Mouse (Mus musculus) erythroblast, embryonic 14.5 days (primary cell): Measurements from ENCODE around the gene Sertad1. TPM values are rescaled to one million over a fixed set of nuclear protein-coding genes. Genes with fewer than 3 reads are reported as not detected.
A peak's percentile ranks its signal among the peaks of the same experiment; 100 is the strongest.

Source experiments
- H3K27me3 ChIP-seq: 2 replicates; pipeline ENCODE4 v1.6.1; 2012; ENCODE audit warnings: inconsistent platforms; ENCODE audit not compliant: control insufficient read depth
- H3K36me3 ChIP-seq: 2 replicates; pipeline ENCODE4 v1.6.1; 2012; ENCODE audit warnings: mild to moderate bottlenecking, inconsistent platforms; ENCODE audit not compliant: control insufficient read depth
- H3K4me1 ChIP-seq: 2 replicates; pipeline ENCODE4 v1.6.1; 2012; ENCODE audit warnings: inconsistent platforms; ENCODE audit not compliant: control insufficient read depth
- H3K4me3 ChIP-seq: replicated peaks from 2 replicates; pipeline ENCODE3; 2012; ENCODE audit warnings: moderate library complexity, mild to moderate bottlenecking, inconsistent platforms
- H3K9me3 ChIP-seq: 2 replicates; pipeline ENCODE4 v1.6.1; 2012; ENCODE audit warnings: low read length, inconsistent platforms, mixed read lengths; ENCODE audit not compliant: control insufficient read depth
- GATA1 ChIP-seq: IDR thresholded peaks from 2 replicates; pipeline ENCODE4 v1.6.1; 2012; ENCODE audit warnings: low read length, inconsistent platforms, mixed read lengths
- TAL1 ChIP-seq: IDR thresholded peaks from 3 replicates; pipeline ENCODE4 v1.6.1; 2012; ENCODE audit warnings: low read length, inconsistent platforms, mixed read lengths
- polyA plus RNA-seq: library from polyadenylated mRNA; stranded (reverse); fragments of >175 nt; gene quantifications from 2 replicates; pipeline ENCODE4 v1.2.3, GENCODE M21; 2012

Gene Sertad1
- polyA plus RNA-seq, 1 experiment = 17.9 TPM

DNA sequence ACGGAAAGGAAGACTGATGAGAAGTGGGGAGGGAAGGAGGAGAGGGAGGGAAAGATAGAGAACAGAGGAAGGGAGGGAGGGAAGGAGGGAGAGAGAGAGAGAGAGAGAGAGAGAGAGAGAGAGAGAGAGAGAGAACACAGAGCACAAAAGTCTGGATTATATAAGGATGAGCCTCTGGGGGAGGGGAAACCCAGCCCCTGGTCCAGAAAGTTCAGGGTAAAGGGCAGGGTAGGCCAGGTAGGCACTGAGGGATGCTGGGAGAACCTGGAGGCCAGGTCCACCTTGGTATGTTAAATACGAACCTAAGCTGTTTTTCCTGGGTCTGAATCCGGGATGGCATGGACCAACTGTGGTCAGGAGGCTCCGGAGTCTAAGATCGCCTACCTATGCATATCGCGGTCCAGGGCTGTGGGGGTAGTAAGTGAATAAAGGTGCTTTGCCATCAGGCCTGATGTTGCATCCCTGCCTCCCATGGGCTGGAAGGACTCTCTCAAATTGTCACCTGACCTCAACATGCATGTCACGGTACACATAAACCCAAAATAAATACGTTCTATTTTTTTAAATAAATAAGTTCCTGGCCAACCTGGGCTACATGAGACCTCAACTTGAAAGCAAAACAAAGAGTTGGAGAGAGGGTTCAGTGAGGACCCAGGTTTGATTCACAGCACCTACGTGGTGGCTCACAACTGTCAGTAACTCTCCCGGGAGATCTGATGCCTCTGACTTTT lies 15.2 kb upstream of the Sertad1 start:
- H3K9me3 ChIP-seq = no peaks in the 10 kb centered on the region
- peaks cover 41% of the 10 kb centered on the region for H3K36me3 ChIP-seq
- TF ChIP-seq TAL1 = no peak
- no peak for TF ChIP-seq GATA1
- H3K4me1 ChIP-seq = peaks cover 48% of the 10 kb centered on the region
- H3K27me3 ChIP-seq = no peaks in the 10 kb centered on the region
- H3K4me3 ChIP-seq = peak overlapping the region; percentile 79

DNA sequence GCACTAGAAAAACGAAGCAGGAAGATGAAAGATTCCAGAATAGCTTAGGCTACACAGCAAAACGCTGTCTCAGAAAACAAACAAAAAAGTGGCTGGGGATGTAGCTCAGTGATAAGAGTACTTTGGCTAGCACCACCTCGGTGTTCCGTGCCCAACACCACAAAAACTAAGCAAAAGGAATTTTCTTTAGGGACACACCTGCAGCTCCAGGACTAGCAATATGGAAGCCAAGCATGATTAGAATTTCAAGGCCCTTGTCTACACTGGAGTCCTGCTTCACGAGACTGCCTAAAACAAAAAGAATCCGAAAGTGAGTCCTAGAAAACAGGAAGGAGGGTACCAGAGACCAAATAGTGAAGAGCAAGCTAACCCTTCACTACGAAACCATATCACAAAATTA lies 14.1 kb upstream of the Sertad1 start:
- Histone ChIP-seq H3K36me3 (peaks cover 41% of the 10 kb centered on the region), H3K9me3 (no peaks in the 10 kb centered on the region), H3K4me3 (peak overlapping the region; percentile 79), H3K4me1 (peaks cover 53% of the 10 kb centered on the region), H3K27me3 (no peaks in the 10 kb centered on the region)
- no peak for TF ChIP-seq TAL1
- TF ChIP-seq GATA1 = no peak

DNA sequence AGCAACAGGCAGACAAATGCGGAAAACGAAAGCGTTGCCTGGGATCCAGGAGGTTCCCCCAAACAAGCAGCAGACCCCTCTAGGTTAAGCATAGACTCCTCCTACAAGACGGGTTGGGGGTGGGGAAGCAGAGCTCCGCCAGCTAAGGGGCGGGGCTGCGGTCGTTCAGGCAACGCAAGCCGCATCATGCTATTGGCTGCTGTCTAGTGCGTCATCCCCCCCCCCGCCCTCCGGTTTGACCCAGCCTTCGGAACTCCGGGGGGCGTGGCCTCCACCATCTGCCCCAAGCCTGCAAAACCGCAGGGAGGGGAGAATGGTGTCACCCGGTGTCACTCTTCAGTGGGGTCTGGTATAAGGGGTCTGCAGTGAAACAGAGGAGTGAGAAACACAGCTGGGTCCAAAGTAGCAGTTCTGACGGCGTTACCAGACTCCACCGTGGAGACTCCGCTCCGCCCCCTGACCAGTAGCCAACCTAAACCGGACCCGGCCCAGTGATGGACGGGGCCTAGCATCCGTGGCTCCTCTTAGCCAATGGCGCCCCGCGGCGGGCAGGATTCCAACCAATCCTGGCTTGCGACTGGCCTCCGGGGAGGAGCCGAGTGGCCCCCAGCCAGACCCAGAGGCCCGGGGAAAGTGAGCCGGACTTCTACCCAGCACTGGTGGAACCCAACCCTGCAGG lies 13.4 kb upstream of the Sertad1 start, which contains the start of gene Sertad3:
Gene Sertad3, plus strand, starts transcription at position 613 of the 679 bp plus-strand sequence.
- Histone ChIP-seq H3K4me1 (peaks cover 58% of the 10 kb centered on the region), H3K27me3 (no peaks in the 10 kb centered on the region), H3K4me3 (peak within 1 kb of the TSS; percentile 79), H3K9me3 (no peaks in the 10 kb centered on the region), H3K36me3 (peaks cover 41% of the 10 kb centered on the region)
- TF ChIP-seq GATA1 = no peak
- TF ChIP-seq TAL1 = no peak

DNA sequence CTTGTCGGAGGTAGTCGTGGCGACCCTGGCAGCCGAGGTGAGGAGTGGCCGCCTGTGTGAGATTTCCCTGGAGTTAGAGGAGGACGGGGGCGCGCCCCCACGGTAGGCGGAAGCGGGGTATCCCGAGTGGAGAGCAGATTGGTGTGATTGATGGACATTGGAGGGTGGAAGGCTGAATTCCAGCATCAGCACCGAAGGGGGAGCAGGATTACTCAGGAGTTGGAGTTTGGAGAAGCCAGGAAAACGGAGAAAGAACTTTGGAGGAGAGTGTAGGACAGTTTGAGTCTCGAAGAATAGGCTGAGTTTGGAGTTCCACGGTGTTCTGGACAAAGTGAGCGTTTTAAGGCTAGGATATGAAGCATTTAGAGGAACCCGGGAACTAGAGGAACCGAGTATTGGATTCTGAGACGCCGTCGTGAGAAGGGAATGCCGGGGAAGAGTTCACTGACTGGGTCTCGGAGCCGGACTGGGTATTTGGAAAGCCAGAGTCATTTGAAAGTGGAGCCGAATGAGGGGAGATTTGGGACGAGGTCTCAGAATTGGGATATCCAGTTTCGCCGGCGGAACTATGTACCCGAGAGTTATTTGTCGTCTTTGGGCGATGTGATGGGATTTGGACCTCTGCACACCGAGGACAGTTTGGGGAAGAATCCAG lies 12.7 kb upstream of the Sertad1 start:
- H3K9me3 ChIP-seq = no peaks in the 10 kb centered on the region
- peak overlapping the region; percentile 79 for H3K4me3 ChIP-seq
- H3K27me3 ChIP-seq = no peaks in the 10 kb centered on the region
- TF ChIP-seq TAL1 = no peak
- no peak for TF ChIP-seq GATA1
- H3K4me1 ChIP-seq = peaks cover 62% of the 10 kb centered on the region
- H3K36me3 ChIP-seq = peaks cover 44% of the 10 kb centered on the region

DNA sequence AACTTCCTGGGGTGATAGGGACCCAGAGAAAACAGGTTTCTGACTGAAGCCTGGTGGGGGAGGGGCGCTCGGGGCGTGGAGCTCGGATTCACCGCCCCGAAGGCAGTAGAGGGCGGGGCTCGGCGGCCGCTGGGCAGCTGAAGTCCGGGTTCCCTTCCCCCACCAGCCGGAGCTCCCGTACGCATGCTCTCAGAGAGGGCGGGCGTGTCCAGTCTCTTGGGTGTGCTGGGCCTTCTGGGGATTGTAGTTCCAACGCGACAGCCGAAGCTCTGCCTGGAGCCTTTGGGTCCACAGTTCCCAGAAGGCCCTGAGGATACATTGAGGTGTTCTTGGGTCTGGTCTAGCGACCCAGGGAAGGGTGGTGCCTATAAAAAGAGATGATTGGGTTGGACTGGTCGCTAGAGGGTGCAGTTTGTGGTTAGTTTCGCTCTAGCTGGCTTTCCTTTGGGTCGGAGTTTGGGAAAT lies 12.2 kb upstream of the Sertad1 start:
- H3K27me3 ChIP-seq = no peaks in the 10 kb centered on the region
- H3K4me1 ChIP-seq = peaks cover 68% of the 10 kb centered on the region
- peak overlapping the region; percentile 79 for H3K4me3 ChIP-seq
- TF ChIP-seq GATA1 (no peak), TAL1 (no peak)
- H3K36me3 ChIP-seq = peaks cover 50% of the 10 kb centered on the region
- no peaks in the 10 kb centered on the region for H3K9me3 ChIP-seq

DNA sequence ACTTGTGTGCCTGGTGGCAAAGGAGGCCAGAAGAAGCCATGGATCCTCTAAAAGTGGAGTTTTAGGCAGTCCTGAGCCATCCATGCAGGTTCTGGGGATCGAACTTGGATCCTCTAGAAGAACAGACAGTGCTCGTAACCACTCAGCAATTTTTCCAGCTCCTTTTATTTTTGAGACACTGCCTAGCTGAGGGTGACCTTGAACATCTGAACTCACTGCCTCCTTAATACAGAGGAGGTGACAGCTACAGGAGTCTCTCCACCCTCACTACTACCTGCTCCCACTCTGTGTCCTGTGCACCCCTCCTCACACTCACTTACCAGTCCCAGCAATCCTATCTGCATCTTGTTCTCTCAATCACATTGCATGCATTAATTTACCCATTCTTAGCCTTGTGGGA lies 11.1 kb upstream of the Sertad1 start:
- no peak for TF ChIP-seq TAL1
- TF ChIP-seq GATA1 = no peak
- Histone ChIP-seq H3K4me3 (peak overlapping the region; percentile 79), H3K27me3 (no peaks in the 10 kb centered on the region), H3K9me3 (no peaks in the 10 kb centered on the region), H3K4me1 (peaks cover 78% of the 10 kb centered on the region), H3K36me3 (peaks cover 56% of the 10 kb centered on the region)

DNA sequence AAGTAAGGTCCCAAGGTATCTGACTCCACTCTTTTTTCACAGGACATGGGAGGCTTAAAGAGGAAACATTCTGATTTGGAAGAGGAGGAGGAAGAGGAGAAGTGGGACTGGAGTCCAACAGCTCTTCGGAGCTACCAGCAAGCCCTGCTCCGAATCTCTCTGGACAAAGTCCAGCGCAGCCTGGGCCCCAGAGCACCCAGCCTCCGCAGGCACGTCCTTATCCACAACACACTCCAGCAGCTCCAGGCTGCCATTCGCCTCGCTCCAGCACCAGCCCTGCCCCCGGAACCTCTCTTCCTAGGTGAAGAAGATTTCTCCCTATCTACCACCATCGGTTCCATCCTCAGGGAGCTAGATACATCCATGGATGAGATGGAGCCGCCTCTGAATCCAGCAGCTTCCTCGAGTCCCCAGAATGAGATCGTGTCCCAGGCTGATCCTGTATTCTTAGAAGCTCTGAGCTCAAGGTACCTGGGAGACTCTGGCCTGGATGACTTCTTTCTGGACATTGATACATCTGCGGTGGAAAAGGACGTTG lies 10.5 kb upstream of the Sertad1 start:
- peak overlapping the region; percentile 79 for H3K4me3 ChIP-seq
- H3K36me3 ChIP-seq = peaks cover 59% of the 10 kb centered on the region
- H3K27me3 ChIP-seq = no peaks in the 10 kb centered on the region
- TF ChIP-seq TAL1 (no peak), GATA1 (no peak)
- H3K4me1 ChIP-seq = peaks cover 80% of the 10 kb centered on the region
- no peaks in the 10 kb centered on the region for H3K9me3 ChIP-seq

DNA sequence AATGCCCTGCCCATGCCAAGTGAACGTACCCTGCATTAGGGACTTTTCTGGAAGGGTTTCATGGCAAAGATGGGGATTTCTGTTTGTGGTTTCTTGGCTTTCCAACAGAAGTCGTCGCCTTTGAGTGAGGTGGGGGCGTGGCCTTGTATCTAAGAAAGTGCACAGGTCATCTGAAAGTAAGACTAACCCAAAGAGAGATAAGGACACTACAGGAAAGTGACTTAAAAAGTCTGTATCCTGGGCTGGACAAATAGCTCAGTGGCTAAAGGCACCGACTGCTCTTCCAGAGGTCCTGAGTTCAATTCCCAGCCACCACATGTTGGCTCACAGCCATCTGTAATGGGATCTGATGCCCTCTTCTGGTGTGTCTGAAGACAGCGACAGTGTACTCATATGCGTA lies 8.1 kb upstream of the Sertad1 start:
- Histone ChIP-seq H3K27me3 (no peaks in the 10 kb centered on the region), H3K4me3 (no peak overlapping the region), H3K9me3 (no peaks in the 10 kb centered on the region), H3K36me3 (peaks cover 56% of the 10 kb centered on the region), H3K4me1 (peaks cover 82% of the 10 kb centered on the region)
- no peak for TF ChIP-seq TAL1
- no peak for TF ChIP-seq GATA1

DNA sequence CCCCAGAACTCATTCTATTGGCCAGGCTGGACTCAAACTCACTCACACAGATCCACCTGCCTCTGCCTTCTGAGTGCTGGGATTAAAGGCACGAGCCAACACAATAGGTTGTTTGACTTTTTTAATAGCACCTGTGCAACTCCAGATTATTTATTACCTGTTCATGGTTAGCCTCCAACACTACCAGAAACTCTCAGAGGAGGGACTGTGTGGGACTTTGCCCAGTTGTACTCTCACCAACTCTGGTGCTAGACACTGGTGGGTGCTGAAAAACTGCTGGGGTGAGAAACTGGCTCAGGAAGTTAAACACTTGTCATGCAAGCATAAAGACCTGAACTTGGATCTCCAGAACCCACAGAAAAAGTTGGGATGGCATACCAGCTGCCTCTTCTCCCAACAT lies 7.0 kb upstream of the Sertad1 start:
- Histone ChIP-seq H3K4me3 (peak overlapping the region; percentile 6), H3K4me1 (peaks cover 91% of the 10 kb centered on the region), H3K36me3 (peaks cover 58% of the 10 kb centered on the region), H3K9me3 (no peaks in the 10 kb centered on the region), H3K27me3 (no peaks in the 10 kb centered on the region)
- TF ChIP-seq TAL1 (no peak), GATA1 (no peak)
